Mouse (Mus musculus): ENCODE results near the gene Mast4.

DNA sequence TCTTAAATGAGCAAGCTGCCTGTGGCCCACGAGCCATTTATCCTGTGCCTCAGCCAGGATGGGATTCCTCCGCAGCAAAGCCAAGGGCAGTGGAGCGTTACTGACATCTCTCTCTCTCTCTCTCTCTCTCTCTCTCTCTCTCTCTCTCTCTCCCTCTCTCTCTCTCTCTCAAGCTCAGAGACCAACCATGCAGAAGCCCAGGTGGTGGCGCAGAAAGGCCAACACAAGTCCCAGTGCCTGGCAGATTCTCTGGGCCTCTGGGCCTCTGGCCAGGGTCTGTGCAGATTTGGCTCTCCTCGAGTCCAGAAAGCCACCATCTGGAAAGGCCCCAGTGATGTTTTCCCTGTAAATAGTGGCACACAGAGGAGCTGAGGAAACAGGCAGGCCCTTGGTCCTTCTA, 220.0 kb downstream of the Mast4 start:
- TF ChIP-seq POLR2A (IDR thresholded peaks at IDR 0.05; ENCODE audit: control insufficient read depth, extremely low read depth, insufficient read depth, low read length, poor library complexity) (no peak), CTCF (IDR thresholded peaks at IDR 0.05; ENCODE audit: borderline replicate concordance, control insufficient read depth, extremely low read depth, insufficient read depth, low read length, poor library complexity) (no peak)

All from thymus, adult 2 months (tissue).